Mouse (Mus musculus) regulatory T cell (primary cell): ENCODE results near the gene Mrpl4.
"Not testable (repeated sequence)": the region's sequence is repeated elsewhere in the genome, so short reads cannot be mapped to it uniquely, and the experiment has no call there.

Experiments used
- in situ Hi-C: fragments of 300-600 bp; cut with MboI, MseI; formaldehyde crosslinking; loops from one replicate; pipeline ENCODE4 v1.15.1; 2025; ENCODE audit warnings: high pct_unique_total_duplicates

The Mrpl4 gene

GRCm38 (mm10) chr9:21036161-21036560, 33.6 kb downstream of the Mrpl4 start:
- in situ Hi-C loops = no loop called here

GRCm38 (mm10) chr9:21036666-21037065, 34.1 kb downstream of the Mrpl4 start:
- in situ Hi-C loops = no loop called here

GRCm38 (mm10) chr9:21037481-21037891, 34.9 kb downstream of the Mrpl4 start:
- in situ Hi-C loops = no loop called here

- in situ Hi-C loops = no loop called here
Measured at GRCm38 (mm10) chr9:21039779-21040178, 37.2 kb downstream of the Mrpl4 start.

GRCm38 (mm10) chr9:21041308-21041707, 38.8 kb downstream of the Mrpl4 start:
- in situ Hi-C loops = no loop called here

GRCm38 (mm10) chr9:21043563-21043962, 41.0 kb downstream of the Mrpl4 start:
- in situ Hi-C loops = no loop called here

GRCm38 (mm10) chr9:21044785-21045184, 42.2 kb downstream of the Mrpl4 start:
- in situ Hi-C loops = not testable (repeated sequence)

GRCm38 (mm10) chr9:21045235-21045634, 42.7 kb downstream of the Mrpl4 start:
- in situ Hi-C loops = no loop called here

GRCm38 (mm10) chr9:21051578-21051977, 49.0 kb downstream of the Mrpl4 start:
- in situ Hi-C loops = no loop called here
